Mouse (Mus musculus) activated CD4-positive, CD25-positive, alpha-beta regulatory T cell, adult 4 months (primary cell): ENCODE measurements at regions not wholly inside any gene's neighbourhood (a gene's known extent, or its start where the extent isn't known, plus 50 kb on each side); places are given as distances from the start of the nearest gene placed in this dataset.

Source experiments
- ATAC-seq: one replicate; pipeline ENCODE4 v1.8.0; 2017

GRCm38 (mm10) chr1:64295512-64295945 lies 173.4 kb upstream of the Klf7 start:
- no peak for ATAC-seq

GRCm38 (mm10) chr1:64295051-64295450 lies 173.0 kb upstream of the Klf7 start:
- no peak for ATAC-seq

- no peak for ATAC-seq
Observed at GRCm38 (mm10) chr1:64288812-64289447, 166.8 kb upstream of the Klf7 start.

GRCm38 (mm10) chr1:64287068-64287467 lies 165.0 kb upstream of the Klf7 start:
- ATAC-seq, result no peak

- no peak for ATAC-seq
Observed at GRCm38 (mm10) chr1:64284656-64285055, 162.6 kb upstream of the Klf7 start.

GRCm38 (mm10) chr1:64275865-64276264 lies 153.8 kb upstream of the Klf7 start:
- no peak for ATAC-seq

- ATAC-seq, result no peak
Observed at GRCm38 (mm10) chr1:64275086-64275802, 153.2 kb upstream of the Klf7 start.

- no peak for ATAC-seq
Observed at GRCm38 (mm10) chr1:64257237-64257636, 135.2 kb upstream of the Klf7 start.

GRCm38 (mm10) chr1:64255554-64256295 lies 133.6 kb upstream of the Klf7 start:
- no peak for ATAC-seq

GRCm38 (mm10) chr1:64254673-64255072 lies 132.6 kb upstream of the Klf7 start:
- ATAC-seq, result no peak

GRCm38 (mm10) chr1:64253996-64254395 lies 131.9 kb upstream of the Klf7 start:
- ATAC-seq, result no peak

- no peak for ATAC-seq
Observed at GRCm38 (mm10) chr1:64242401-64242800, 120.3 kb upstream of the Klf7 start.

GRCm38 (mm10) chr1:64229654-64230053 lies 107.6 kb upstream of the Klf7 start:
- ATAC-seq, result no peak

GRCm38 (mm10) chr1:64226001-64226918 lies 104.2 kb upstream of the Klf7 start:
- no peak for ATAC-seq

GRCm38 (mm10) chr1:64223779-64224687 lies 102.0 kb upstream of the Klf7 start:
- no peak for ATAC-seq

GRCm38 (mm10) chr1:64222475-64222874 lies 100.4 kb upstream of the Klf7 start:
- no peak for ATAC-seq

GRCm38 (mm10) chr1:64220486-64220885 lies 98.4 kb upstream of the Klf7 start:
- ATAC-seq, result no peak

- no peak for ATAC-seq
Observed at GRCm38 (mm10) chr1:64220040-64220439, 98.0 kb upstream of the Klf7 start.

- ATAC-seq, result no peak
Observed at GRCm38 (mm10) chr1:64215646-64216045, 93.6 kb upstream of the Klf7 start.

GRCm38 (mm10) chr1:64209131-64209530 lies 87.0 kb upstream of the Klf7 start:
- no peak for ATAC-seq

GRCm38 (mm10) chr1:64200387-64201023 lies 78.4 kb upstream of the Klf7 start:
- no peak for ATAC-seq
